Mouse (Mus musculus) liver, embryonic 15.5 days (tissue): Measurements from ENCODE around the gene Ifit3b. TPM values are rescaled to one million over a fixed set of nuclear protein-coding genes. Genes with fewer than 3 reads are reported as not detected.
"Not testable (repeated sequence)": the region's sequence is repeated elsewhere in the genome, so short reads cannot be mapped to it uniquely, and the experiment has no call there.

Experiments
- ATAC-seq: fragments of 200-750 bp; cut with Nextera tagmentation; 2 replicates; pipeline ENCODE4 v1.8.0; 2017; ENCODE audit warnings: moderate number of reproducible peaks, mild to moderate bottlenecking, moderate library complexity; ENCODE audit not compliant: insufficient read depth
- H3K27ac ChIP-seq: fragments of 300-500 bp; sonication (generic); replicated peaks from 2 replicates; pipeline ENCODE4 v1.5.1; 2015; ENCODE audit warnings: mild to moderate bottlenecking, inconsistent platforms
- H3K27me3 ChIP-seq: fragments of 300-500 bp; sonication (generic); 2 replicates; pipeline ENCODE4 v1.6.1; 2015; ENCODE audit warnings: mild to moderate bottlenecking, inconsistent platforms
- H3K36me3 ChIP-seq: fragments of 300-500 bp; sonication (generic); replicated peaks from 2 replicates; pipeline ENCODE4 v1.6.1; 2015; ENCODE audit warnings: moderate library complexity, mild to moderate bottlenecking, inconsistent platforms
- H3K4me1 ChIP-seq: fragments of 300-500 bp; sonication (generic); replicated peaks from 2 replicates; pipeline ENCODE4 v1.6.1; 2015; ENCODE audit warnings: inconsistent platforms
- H3K4me2 ChIP-seq: fragments of 300-500 bp; sonication (generic); 2 replicates; pipeline ENCODE4 v1.6.1; 2015; ENCODE audit warnings: moderate library complexity, mild to moderate bottlenecking, inconsistent platforms
- H3K4me3 ChIP-seq: fragments of 300-500 bp; sonication (generic); replicated peaks from 2 replicates; pipeline ENCODE4 v1.5.1; 2015; ENCODE audit warnings: mild to moderate bottlenecking, inconsistent platforms
- H3K9ac ChIP-seq: fragments of 300-500 bp; sonication (generic); 2 replicates; pipeline ENCODE4 v1.6.1; 2015; ENCODE audit warnings: moderate library complexity, mild to moderate bottlenecking, inconsistent platforms
- H3K9me3 ChIP-seq: fragments of 300-500 bp; sonication (generic); replicated peaks from 2 replicates; pipeline ENCODE4 v1.6.1; 2016; ENCODE audit warnings: inconsistent platforms
- WGBS: fragments of 180-500 bp; shearing (Covaris S2); methylation state at CpG from one replicate; pipeline ENCODE4 v1.1.7; 2015; ENCODE audit warnings: mixed read lengths; ENCODE audit not compliant: insufficient replicate concordance; 5-methylcytosine and 5-hydroxymethylcytosine counted together
- polyA plus RNA-seq: library from polyadenylated mRNA; unstranded; fragments of >200 nt; fragmentation: Nextera tagmentation; extraction: Ambion mirVana; gene quantifications from 2 replicates; pipeline ENCODE4 v1.2.1, GENCODE M21; 2015

The Ifit3b gene
- polyA plus RNA-seq, result 0.28 and 0.61 TPM in 2 replicates

DNA sequence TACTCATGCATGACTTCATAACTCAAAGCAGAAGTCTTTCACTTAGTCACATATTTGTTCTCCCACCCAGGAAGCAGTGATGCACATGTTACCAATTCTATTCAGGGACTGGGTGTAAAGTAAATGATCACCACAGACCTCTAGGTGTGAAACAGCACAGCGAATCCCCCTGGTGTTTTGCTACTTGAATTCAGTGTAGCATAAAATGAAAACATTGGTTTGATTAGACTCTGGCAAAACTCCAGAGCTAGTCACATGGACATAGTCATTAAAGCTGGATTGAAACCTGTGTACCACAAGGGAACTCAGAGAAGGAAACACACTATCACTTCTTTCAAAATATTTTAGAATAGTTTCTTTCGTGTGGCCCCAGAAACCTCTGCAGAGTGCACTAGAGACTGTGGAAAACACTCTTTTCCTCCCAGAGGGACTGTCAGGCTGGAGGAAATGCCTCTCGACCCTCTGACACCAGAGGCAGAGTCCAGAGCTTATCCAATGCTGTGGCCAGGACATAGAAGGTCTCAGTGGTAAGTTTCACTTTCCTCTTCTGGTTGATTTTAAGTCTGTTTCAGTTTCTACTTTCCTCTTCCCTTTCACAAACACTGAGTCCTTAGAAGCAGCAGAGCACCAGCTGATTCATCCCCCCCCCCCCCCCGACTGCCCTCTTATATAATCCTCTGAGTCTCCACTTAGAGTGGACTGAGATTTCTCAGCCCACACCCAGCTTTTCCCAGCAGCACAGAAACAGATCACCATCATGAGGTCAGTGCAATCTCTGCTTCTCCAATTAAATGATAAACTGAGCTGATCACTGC, at the start of gene Ifit3b:
Gene Ifit3b, plus strand, starts transcription at position 734 of the 815 bp plus-strand sequence.
- not testable (repeated sequence) for H3K27me3 ChIP-seq, H3K9ac ChIP-seq, H3K4me3 ChIP-seq, H3K4me1 ChIP-seq, H3K36me3 ChIP-seq, H3K27ac ChIP-seq, H3K9me3 ChIP-seq, H3K4me2 ChIP-seq
- WGBS, result 22% methylated on average over 4 of the region's 4 CpGs
- peak; percentile 58 for ATAC-seq

DNA sequence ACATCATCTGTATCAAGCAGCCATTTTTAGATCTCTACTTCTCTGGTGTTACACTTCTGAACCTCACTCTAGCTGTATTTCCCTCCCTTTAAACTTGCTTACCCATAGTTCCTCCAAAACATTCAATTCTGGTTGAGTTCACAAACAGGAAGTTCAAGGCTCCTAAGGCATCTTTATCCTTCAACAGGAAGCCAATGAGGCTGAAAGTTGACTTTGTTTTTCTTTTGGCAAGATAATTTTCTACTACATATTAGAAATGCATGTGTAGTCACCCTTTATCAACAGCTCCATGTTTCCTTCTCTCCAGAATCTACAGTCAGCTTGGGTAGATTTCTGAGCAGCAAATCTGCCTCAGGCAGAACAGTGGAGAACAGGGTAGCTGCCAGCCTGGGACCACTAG, 45.2 kb upstream of the Ifit3b start:
- no peak for ATAC-seq
- no peak overlapping the region for H3K27ac ChIP-seq
- no peak overlapping the region for H3K9ac ChIP-seq

DNA sequence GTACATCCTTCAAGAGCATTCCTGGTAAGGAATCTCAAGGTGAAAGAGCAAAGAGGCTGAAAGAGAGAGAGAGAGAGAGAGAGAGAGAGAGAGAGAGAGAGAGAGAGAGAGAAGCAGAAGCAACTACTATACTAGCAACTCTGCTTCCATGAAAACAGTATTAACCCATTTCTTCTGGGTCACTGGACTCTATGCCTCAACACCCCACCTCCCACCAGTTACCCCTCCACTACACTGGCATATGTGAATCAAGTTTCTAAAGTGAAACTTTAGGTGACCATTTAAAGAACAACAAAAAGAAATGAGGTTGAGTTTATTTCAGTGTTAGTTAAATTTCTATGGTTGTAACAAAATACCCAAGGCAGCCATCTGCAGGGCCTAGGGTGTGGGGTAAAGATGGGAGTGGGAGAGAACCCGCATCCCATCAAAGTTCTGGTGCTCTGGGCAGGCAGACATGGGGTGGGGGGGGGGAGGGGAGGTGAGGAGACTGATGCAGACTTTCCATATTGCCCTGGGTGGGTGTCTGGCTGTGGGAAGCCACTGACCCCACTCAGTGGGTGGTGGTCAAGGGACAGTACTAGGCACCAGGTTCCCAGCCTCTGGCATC, 41.5 kb upstream of the Ifit3b start:
- Histone ChIP-seq H3K4me2 (no peak overlapping the region), H3K4me3 (no peak overlapping the region), H3K9ac (no peak overlapping the region), H3K9me3 (no peaks in the 10 kb centered on the region), H3K27ac (no peak overlapping the region), H3K27me3 (no peaks in the 10 kb centered on the region), H3K4me1 (0 out of 2 replicates have a peak, but pooled peaks cover 3% of the 10 kb centered on the region), H3K36me3 (no peaks in the 10 kb centered on the region)
- WGBS, result 65% methylated on average over 1 of the region's 1 CpGs
- no peak for ATAC-seq

More for the DNA sequence above, 45.2 kb upstream of the Ifit3b start:
- H3K4me1 ChIP-seq, result 0 out of 2 replicates have a peak, but pooled peaks cover 3% of the 10 kb centered on the region
- no peak overlapping the region for H3K4me3 ChIP-seq
- no peaks in the 10 kb centered on the region for H3K27me3 ChIP-seq
- H3K4me2 ChIP-seq, result no peak overlapping the region
- no peaks in the 10 kb centered on the region for H3K9me3 ChIP-seq
- no peaks in the 10 kb centered on the region for H3K36me3 ChIP-seq

DNA sequence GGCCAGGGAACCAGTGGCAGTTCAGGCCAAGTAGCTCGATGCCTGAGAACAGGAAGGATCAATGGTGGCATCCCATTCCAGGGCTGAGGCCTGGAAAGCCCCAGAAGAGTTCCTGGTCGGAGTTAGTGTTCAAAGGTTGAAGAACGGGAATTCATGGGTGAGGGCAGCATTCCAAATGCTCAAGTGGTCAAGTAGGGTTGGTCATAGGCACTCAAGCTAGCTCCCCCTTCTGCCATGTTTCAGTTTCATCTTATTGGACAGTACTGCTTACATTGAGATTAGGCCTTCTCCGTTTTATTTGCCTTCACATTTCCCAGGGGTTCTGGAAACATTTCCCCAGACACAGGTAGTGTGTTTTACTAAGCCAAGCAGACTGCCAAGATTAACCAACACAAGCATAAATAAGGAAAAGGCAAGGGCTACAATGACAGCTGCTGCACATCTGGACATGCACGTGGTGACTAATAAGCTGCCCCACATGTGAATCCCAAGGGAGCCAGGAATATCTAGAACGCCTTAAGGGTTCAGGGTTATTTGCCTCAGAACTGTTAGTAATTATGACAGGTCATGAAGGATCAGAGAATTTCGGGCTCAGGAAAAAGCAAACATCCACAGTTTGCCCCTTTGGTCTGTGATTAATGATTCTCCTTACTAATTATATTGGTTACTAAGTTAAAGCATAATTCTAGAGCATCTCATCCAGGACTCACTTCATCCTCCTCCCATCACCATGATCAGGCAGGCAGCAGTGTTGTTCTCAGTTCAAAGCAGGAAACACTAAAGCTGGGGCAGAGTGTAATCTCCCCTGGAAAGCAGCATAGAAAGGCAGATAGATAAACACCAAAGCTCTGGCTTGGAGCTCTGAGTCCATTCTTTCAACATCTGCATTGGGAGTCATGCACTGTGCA, 38.5 kb upstream of the Ifit3b start:
- Histone ChIP-seq H3K27ac (no peak overlapping the region), H3K4me1 (no peaks in the 10 kb centered on the region), H3K4me2 (no peak overlapping the region), H3K4me3 (no peak overlapping the region), H3K36me3 (no peaks in the 10 kb centered on the region), H3K9ac (no peak overlapping the region), H3K9me3 (no peaks in the 10 kb centered on the region), H3K27me3 (no peaks in the 10 kb centered on the region)
- WGBS, result 62% methylated on average over 7 of the region's 7 CpGs
- ATAC-seq, result no peak

DNA sequence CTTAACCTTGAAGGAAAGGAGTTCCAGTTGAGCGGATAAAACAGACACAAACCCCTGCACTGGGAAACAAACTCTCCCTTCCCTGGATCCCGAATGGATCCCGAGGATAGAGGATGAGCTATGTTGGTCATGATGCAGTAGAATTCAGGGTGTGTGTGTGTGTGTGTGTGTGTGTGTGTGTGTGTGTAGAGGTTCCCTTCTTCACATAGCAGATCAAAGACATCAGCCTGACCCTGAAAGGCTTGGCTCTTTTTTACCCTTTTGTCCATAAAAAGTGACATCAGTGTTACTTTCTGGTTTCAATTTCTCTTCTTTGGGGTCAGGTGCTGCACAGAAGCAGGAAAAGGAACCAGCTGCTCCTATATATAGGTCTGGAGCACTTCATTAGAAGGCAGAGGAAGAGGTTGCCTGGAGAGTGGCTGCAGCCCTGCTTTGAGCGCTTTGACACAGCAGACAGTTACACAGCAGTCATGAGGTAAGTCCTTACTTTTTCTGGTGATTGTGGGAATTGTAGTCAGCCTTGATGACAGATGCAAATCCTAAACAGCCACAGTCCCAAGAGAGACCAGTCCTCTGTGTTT, 37.8 kb upstream of the Ifit3b start:
- no peak overlapping the region for H3K27ac ChIP-seq
- no peaks in the 10 kb centered on the region for H3K27me3 ChIP-seq
- H3K9ac ChIP-seq, result no peak overlapping the region
- ATAC-seq, result no peak
- no peaks in the 10 kb centered on the region for H3K36me3 ChIP-seq
- H3K4me1 ChIP-seq, result no peaks in the 10 kb centered on the region
- no peaks in the 10 kb centered on the region for H3K9me3 ChIP-seq
- WGBS, result 51% methylated on average over 4 of the region's 4 CpGs
- no peak overlapping the region for H3K4me3 ChIP-seq
- H3K4me2 ChIP-seq, result no peak overlapping the region

DNA sequence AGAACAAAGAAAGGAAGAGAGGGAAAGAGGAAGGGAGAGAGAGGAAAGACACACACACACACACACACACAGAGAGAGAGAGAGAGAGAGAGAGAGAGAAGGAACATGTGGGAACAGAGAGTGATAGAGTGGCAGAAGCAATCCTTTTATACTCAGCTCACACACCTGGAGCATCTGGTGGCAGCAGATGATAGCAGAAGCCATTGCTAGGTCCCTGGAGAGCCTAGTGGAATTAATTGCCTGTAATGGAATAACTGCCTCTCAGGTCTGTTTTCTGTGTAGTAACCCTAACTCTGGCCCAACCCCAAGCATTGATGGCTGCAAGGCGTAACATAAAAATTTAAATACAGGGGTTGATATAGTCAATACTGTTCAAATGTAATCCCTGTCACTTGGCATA, 36.7 kb upstream of the Ifit3b start:
- no peak overlapping the region for H3K27ac ChIP-seq
- no peak for ATAC-seq
- no peaks in the 10 kb centered on the region for H3K36me3 ChIP-seq
- 63% methylated on average over 1 of the region's 1 CpGs for WGBS
- no peak overlapping the region for H3K4me3 ChIP-seq
- H3K4me1 ChIP-seq, result no peaks in the 10 kb centered on the region
- H3K4me2 ChIP-seq, result no peak overlapping the region
- H3K9ac ChIP-seq, result no peak overlapping the region
- H3K27me3 ChIP-seq, result no peaks in the 10 kb centered on the region
- no peaks in the 10 kb centered on the region for H3K9me3 ChIP-seq

DNA sequence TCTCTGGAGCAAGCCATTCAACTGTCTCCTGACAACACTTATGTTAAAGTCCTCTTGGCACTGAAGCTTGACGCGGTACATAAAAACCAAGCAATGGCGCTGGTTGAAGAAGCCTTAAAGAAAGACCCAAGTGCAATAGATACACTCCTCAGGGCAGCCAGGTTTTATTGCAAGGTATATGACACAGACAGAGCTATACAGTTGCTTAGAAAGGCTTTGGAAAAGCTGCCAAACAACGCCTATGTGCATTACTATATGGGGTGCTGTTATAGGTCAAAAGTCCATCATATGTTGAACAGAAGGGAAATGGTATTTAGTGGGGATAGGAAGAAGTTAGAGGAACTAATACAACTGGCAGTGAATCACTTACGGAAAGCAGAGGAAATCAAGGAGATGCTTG, 34.1 kb upstream of the Ifit3b start:
- H3K4me1 ChIP-seq, result no peaks in the 10 kb centered on the region
- no peaks in the 10 kb centered on the region for H3K9me3 ChIP-seq
- H3K4me2 ChIP-seq, result no peak overlapping the region
- H3K4me3 ChIP-seq, result no peak overlapping the region
- H3K36me3 ChIP-seq, result no peaks in the 10 kb centered on the region
- no peak overlapping the region for H3K27ac ChIP-seq
- no peak overlapping the region for H3K9ac ChIP-seq
- no peaks in the 10 kb centered on the region for H3K27me3 ChIP-seq
- no peak for ATAC-seq
- 75% methylated on average over 5 of the region's 5 CpGs for WGBS

DNA sequence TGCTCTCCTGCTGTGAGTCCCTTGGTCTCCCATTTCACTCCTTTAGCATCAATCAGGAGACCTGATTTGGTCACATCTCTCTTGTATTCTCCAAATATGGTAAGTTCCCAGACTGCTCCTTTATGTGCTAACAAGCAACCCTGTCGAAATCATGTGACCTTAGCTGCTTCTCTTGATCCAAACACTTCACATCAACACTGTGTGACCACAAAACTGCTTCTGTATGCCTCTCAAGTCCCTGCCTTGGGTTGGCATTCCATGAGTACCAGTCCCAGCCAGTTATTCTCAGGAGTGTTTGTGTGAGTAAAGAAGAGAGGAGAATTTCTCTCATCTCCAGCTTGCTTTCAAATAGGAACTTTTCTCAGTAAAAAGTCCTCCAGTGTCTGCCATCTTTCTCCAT, 30.6 kb upstream of the Ifit3b start:
- no peak overlapping the region for H3K27ac ChIP-seq
- no peaks in the 10 kb centered on the region for H3K4me1 ChIP-seq
- no peak overlapping the region for H3K4me3 ChIP-seq
- no peaks in the 10 kb centered on the region for H3K27me3 ChIP-seq
- no peak overlapping the region for H3K9ac ChIP-seq
- H3K4me2 ChIP-seq, result no peak overlapping the region
- H3K36me3 ChIP-seq, result no peaks in the 10 kb centered on the region
- 50% methylated on average over 1 of the region's 1 CpGs for WGBS
- no peak for ATAC-seq
- no peaks in the 10 kb centered on the region for H3K9me3 ChIP-seq

DNA sequence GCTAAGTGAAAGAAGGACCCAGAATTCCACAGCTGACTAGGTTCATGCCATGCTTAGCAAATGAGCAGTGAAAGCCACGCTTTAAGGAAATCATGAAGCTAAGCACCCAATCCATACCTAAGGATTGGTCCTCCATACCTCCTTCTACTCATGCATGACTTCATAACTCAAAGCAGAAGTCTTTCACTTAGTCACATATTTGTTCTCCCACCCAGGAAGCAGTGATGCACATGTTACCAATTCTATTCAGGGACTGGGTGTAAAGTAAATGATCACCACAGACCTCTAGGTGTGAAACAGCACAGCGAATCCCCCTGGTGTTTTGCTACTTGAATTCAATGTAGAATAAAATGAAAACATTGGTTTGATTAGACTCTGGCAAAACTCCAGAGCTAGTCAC, 25.1 kb upstream of the Ifit3b start:
- H3K9ac ChIP-seq, H3K36me3 ChIP-seq, ATAC-seq, H3K4me2 ChIP-seq, H3K4me3 ChIP-seq, H3K9me3 ChIP-seq, H3K27me3 ChIP-seq, H3K27ac ChIP-seq, H3K4me1 ChIP-seq: not testable (repeated sequence)
- WGBS, result 62% methylated on average over 2 of the region's 2 CpGs

DNA sequence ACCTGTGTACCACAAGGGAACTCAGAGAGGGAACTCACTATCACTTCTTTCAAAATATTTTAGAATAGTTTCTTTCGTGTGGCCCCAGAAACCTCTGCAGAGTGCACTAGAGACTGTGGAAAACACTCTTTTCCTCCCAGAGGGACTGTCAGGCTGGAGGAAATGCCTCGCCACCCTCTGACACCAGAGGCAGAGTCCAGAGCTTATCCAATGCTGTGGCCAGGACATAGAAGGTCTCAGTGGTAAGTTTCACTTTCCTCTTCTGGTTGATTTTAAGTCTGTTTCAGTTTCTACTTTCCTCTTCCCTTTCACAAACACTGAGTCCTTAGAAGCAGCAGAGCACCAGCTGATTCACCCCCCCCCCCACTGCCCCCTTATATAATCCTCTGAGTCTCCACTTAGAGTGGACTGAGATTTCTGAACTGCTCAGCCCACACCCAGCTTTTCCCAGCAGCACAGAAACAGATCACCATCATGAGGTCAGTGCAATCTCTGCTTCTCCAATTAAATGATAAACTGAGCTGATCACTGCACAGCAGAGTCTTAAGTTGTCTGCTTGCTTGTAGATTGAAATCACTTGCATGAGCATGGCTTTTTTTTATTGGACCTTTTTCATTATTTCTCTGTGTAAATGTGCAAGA, 24.5 kb upstream of the Ifit3b start, which contains the start of gene Ifit3:
Gene Ifit3, plus strand, starts transcription at position 406 of the 641 bp plus-strand sequence.
- not testable (repeated sequence) for H3K9me3 ChIP-seq, H3K4me2 ChIP-seq, H3K4me1 ChIP-seq, H3K27ac ChIP-seq, H3K27me3 ChIP-seq, H3K36me3 ChIP-seq, H3K4me3 ChIP-seq, H3K9ac ChIP-seq
- WGBS, result 30% methylated on average over 2 of the region's 2 CpGs
- ATAC-seq, result peak; percentile 49; the same call in 1 of the 2 replicates
